In genomic region chr7:144052076-144052475, GRCm38 (mm10) we compare ENCODE assay signal across 9 mouse cellular contexts. TPM values are rescaled to one million over a fixed set of nuclear protein-coding genes. Genes with fewer than 3 reads are reported as not detected.
DNase-seq lines count a peak whose midpoint lies in the region; ATAC-seq and TF ChIP-seq lines count a peak whose summit lies in the region.
"Had no signal": no experiment of that assay in that cellular context is flagged by ENCODE, and none has a peak within 500 bp of the region (broad histone marks: within the 10 kb centered on the region; RNA-seq: fewer than 3 reads in every experiment).

No protein-coding gene starts in this region.

- no peak for DNase-seq in midbrain, embryonic 11.5 days (ENCODE audit: low spot score, missing footprints)
- peak; percentile 54 for DNase-seq in embryonic facial prominence, embryonic 10.5 days (ENCODE audit: low spot score)
- DNase-seq in large intestine, adult 2 months (ENCODE audit: low read depth, low spot score), result peak; percentile 72
- no peak for DNase-seq in layer of hippocampus, postnatal 36 days
- DNase-seq in cerebellum, adult 9-11 months, result no peak

- WGBS in midbrain, embryonic 16.5 days, result 6% methylated on average over 12 of the region's 12 CpGs
- WGBS in midbrain, embryonic 11.5 days, result 7% methylated on average over 12 of the region's 12 CpGs
- 8% methylated on average over 12 of the region's 12 CpGs for WGBS in embryonic facial prominence, embryonic 10.5 days
- 3% methylated on average over 12 of the region's 12 CpGs for WGBS in large intestine, adult 2 months
- WGBS in small intestine, adult 2 months, result 3% methylated on average over 12 of the region's 12 CpGs

- TF ChIP-seq POLR2A in small intestine, adult 2 months (IDR thresholded peaks at IDR 0.05; ENCODE audit: low read depth, low read length), result no peak

- H3K27me3 ChIP-seq in midbrain, embryonic 16.5 days (ENCODE audit: control insufficient read depth, insufficient read depth, low read depth, low read length), result no peaks in the 10 kb centered on the region
- H3K27me3 ChIP-seq in midbrain, embryonic 11.5 days (ENCODE audit: control insufficient read depth, insufficient read depth, low read length), result no peaks in the 10 kb centered on the region
- H3K27me3 ChIP-seq in embryonic facial prominence, embryonic 10.5 days (replicated peaks; ENCODE audit: low read depth, poor library complexity, severe bottlenecking), result no peaks in the 10 kb centered on the region
- H3K27me3 ChIP-seq in small intestine, adult 2 months (ENCODE audit: control insufficient read depth, insufficient read depth, low read length), result no peaks in the 10 kb centered on the region

- H3K36me3 ChIP-seq in midbrain, embryonic 16.5 days (ENCODE audit: control insufficient read depth, insufficient read depth, low read length), result no peaks in the 10 kb centered on the region
- H3K36me3 ChIP-seq in midbrain, embryonic 11.5 days (ENCODE audit: control insufficient read depth, insufficient read depth, low read length), result no peaks in the 10 kb centered on the region
- H3K36me3 ChIP-seq in embryonic facial prominence, embryonic 10.5 days (replicated peaks), result no peaks in the 10 kb centered on the region
- H3K36me3 ChIP-seq in small intestine, adult 2 months (ENCODE audit: control insufficient read depth, insufficient read depth, low read length), result no peaks in the 10 kb centered on the region
- H3K36me3 ChIP-seq: heart, embryonic 13.5 days had no signal

- no peak overlapping the region for H3K27ac ChIP-seq in midbrain, embryonic 16.5 days (ENCODE audit: low read length)
- no peak overlapping the region for H3K27ac ChIP-seq in midbrain, embryonic 11.5 days (ENCODE audit: low read depth, low read length)
- H3K27ac ChIP-seq in embryonic facial prominence, embryonic 10.5 days (replicated peaks), result peak overlapping the region; percentile 57; the same call in 1 of the 2 replicates
- H3K27ac ChIP-seq in small intestine, adult 2 months (ENCODE audit: insufficient read depth, low read depth, low read length), result peak overlapping the region; percentile 45
- H3K27ac ChIP-seq: heart, embryonic 13.5 days had no signal

- H3K4me3 ChIP-seq in midbrain, embryonic 16.5 days (ENCODE audit: low read depth, low read length), result no peak overlapping the region
- no peak overlapping the region for H3K4me3 ChIP-seq in midbrain, embryonic 11.5 days (ENCODE audit: low read depth, low read length)
- no peak overlapping the region for H3K4me3 ChIP-seq in embryonic facial prominence, embryonic 10.5 days
- H3K4me3 ChIP-seq in small intestine, adult 2 months (ENCODE audit: low read depth, low read length), result no peak overlapping the region
- H3K4me3 ChIP-seq: heart, embryonic 13.5 days had no signal

- H3K4me1 ChIP-seq in midbrain, embryonic 16.5 days (ENCODE audit: control insufficient read depth, insufficient read depth, low read length), result peaks cover 5% of the 10 kb centered on the region; the same call in 1 of the 2 replicates
- H3K4me1 ChIP-seq in midbrain, embryonic 11.5 days (ENCODE audit: control insufficient read depth, insufficient read depth, low read length), result peaks cover 4% of the 10 kb centered on the region; the same call in 1 of the 2 replicates
- H3K4me1 ChIP-seq in embryonic facial prominence, embryonic 10.5 days, result peaks cover 25% of the 10 kb centered on the region
- peaks cover 27% of the 10 kb centered on the region; the same call in 1 of the 2 replicates for H3K4me1 ChIP-seq in small intestine, adult 2 months (ENCODE audit: control insufficient read depth, insufficient read depth, insufficient read length, low read length)

- no peak overlapping the region for H3K4me2 ChIP-seq in midbrain, embryonic 16.5 days (ENCODE audit: low read length)
- H3K4me2 ChIP-seq in midbrain, embryonic 11.5 days, result no peak overlapping the region
- H3K4me2 ChIP-seq: heart, embryonic 13.5 days had no signal

- no peak overlapping the region for H3K9ac ChIP-seq in midbrain, embryonic 16.5 days (ENCODE audit: low read depth, low read length)
- H3K9ac ChIP-seq in midbrain, embryonic 11.5 days (ENCODE audit: low read length), result no peak overlapping the region
- H3K9ac ChIP-seq: heart, embryonic 13.5 days had no signal

- no peaks in the 10 kb centered on the region for H3K9me3 ChIP-seq in midbrain, embryonic 16.5 days (replicated peaks; ENCODE audit: control insufficient read depth, low read length, poor library complexity, severe bottlenecking)
- no peaks in the 10 kb centered on the region for H3K9me3 ChIP-seq in midbrain, embryonic 11.5 days (ENCODE audit: control insufficient read depth, low read length)
- H3K9me3 ChIP-seq in embryonic facial prominence, embryonic 10.5 days, result no peaks in the 10 kb centered on the region
- H3K9me3 ChIP-seq: heart, embryonic 13.5 days had no signal

- ATAC-seq in midbrain, embryonic 16.5 days, result 0 out of 2 replicates have a peak, but pooled peaks have one; percentile 28
- no peak for ATAC-seq in midbrain, embryonic 11.5 days (ENCODE audit: low FRiP score)
- ATAC-seq in inflammation-experienced regulatory T-cells, adult 6 months, result no peak

- peak; percentile 54; the same call in 1 of the 2 replicates for TF ChIP-seq CTCF in small intestine, adult 2 months (IDR thresholded peaks at IDR 0.05; ENCODE audit: extremely low read depth, insufficient read length, insufficient replicate concordance, low read depth, low read length)

RNA-seq across cellular contexts. Expression of gene Shank2, which starts 50.3 kb away (rescaled TPM):
- polyA plus RNA-seq in midbrain, embryonic 16.5 days (2015; fragmentation: Nextera tagmentation; extraction: Ambion mirVana), result 10.0 and 10.5 TPM in 2 replicates
- polyA plus RNA-seq in midbrain, embryonic 11.5 days (2014; fragmentation: Nextera tagmentation; extraction: Ambion mirVana), result 2.2 and 2.5 TPM in 2 replicates
- 0.75 and 0.80 TPM in 2 replicates for polyA plus RNA-seq in embryonic facial prominence, embryonic 10.5 days (2016; fragmentation: Nextera tagmentation; extraction: Ambion mirVana)
- polyA plus RNA-seq in large intestine, adult 2 months (2012; rRNA removed), result 2.3 and 3.8 TPM in 2 replicates
- polyA plus RNA-seq in small intestine, adult 2 months (2012; rRNA removed), result 2.1 and 2.4 TPM in 2 replicates
- polyA plus RNA-seq in inflammation-experienced regulatory T-cells, adult 6 months (2017; shearing (Covaris generic)), result not detected
- 100 to 1,000 TPM; 121 to 138 TPM for total RNA-seq in layer of hippocampus, postnatal 36 days (2021)

Comparison
In these comparisons a context has a peak if more than half of its experiments do, and no peak if none do; other contexts are left out.
1. H3K27ac ChIP-seq: peak in embryonic facial prominence, embryonic 10.5 days (single experiment) and small intestine, adult 2 months (single experiment); none in midbrain, embryonic 16.5 days (single experiment) and midbrain, embryonic 11.5 days (single experiment).
2. DNase-seq: peak in embryonic facial prominence, embryonic 10.5 days (single experiment) and large intestine, adult 2 months (single experiment); none in midbrain, embryonic 11.5 days (single experiment), layer of hippocampus, postnatal 36 days (0 of 2) and cerebellum, adult 9-11 months (single experiment).